Mouse (Mus musculus): ENCODE measurements around the gene Tmem136.

The Tmem136 gene

DNA sequence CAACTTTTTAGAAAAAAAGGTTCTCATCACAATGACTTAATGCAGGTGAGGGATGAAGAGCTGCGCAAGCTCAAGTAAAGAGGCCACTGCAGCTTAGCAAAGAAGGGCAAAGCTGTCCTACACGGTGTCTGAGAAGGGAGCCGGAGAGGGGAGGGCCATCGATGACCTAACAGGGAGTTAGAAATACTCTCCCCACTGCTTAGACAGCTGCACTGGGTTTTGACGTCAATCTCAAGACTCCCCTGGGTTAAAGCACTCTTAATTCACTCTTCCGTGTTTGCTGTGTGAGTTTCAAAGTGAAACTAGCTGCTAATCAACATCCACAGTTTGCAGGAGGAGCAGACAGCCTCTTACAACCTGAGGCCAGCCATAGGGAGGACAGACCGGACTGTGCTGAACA is 40.2 kb downstream of the Tmem136 start:
- no peak for DNase-seq (ENCODE audit: low spot score in 2 of 2)

DNA sequence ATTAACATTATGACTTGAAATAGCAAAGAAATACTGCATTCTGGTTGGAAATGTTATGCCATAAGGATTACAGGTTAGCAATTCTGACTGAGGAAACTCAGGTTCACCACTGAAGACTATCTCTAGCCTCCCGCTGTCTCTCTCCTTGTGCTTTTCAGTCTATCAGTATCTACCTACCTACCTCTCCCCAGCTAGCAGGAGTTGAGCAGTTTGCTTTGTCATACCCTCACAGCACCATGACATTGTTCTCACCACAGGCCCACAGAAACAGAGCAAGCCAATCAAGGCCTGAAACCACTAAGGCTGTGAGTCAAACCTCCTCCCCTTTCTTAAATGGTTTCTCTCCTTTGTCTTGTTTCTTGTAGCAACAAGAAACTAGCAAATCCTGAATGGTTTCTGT is 41.8 kb downstream of the Tmem136 start:
- DNase-seq (ENCODE audit: low spot score in 2 of 2), result no peak

DNA sequence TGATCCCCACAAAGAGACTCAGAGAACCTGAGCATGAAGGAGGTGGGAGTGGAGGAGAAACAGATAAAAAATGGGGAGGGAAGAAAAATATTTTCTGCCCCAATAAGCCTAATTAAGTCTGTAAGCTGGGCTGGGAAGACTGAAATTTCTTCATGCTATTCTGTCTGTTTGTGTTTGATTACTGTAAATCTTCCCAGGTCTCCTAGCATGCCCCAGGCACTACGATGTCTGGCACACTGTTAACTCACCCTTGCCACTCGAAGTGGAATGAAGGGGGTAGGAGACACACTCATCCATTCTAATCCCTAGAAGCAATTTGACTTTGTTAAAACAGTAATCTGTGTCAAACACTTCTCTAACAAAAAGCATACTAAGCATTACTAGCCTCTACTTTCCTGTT is 44.6 kb downstream of the Tmem136 start:
- no peak for DNase-seq (ENCODE audit: low spot score in 2 of 2)

DNA sequence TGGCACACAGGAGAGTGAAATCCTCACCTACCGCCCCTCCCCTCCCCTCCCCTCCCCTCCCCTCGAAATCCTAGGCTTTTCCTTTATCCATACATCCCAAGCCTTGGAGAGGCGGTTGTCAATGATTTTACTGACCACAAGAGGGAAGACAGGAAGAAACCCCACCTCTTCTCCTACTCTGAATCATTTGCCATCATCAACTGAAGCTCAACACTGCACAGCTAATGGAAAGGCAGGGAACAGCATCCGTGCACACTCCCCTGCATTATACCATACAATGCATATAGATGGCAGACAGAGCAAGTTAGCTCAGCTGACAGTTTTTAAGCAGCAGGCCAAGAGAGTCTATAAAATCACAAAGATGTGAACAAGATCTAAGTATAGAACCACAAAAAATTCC is 45.2 kb downstream of the Tmem136 start:
- DNase-seq (ENCODE audit: low spot score in 2 of 2), result no peak

DNA sequence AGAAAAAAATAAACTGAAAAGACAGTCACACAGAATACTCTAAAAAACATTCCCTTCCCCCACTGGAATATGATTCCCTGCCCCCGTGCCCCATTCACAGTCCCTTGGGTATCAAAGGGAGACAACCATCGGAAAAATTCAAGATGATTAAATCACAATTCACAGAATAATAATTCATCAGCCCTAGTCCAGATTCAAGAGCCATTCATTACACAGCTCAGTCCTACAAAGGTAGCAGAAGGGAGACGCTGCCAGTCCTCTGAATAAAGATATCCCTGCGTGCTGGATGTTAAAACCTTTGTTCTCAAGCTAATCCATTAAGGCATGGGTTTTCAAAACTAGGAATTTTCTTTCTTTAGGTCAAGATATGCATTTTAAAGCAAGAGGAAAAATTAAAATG is 45.8 kb downstream of the Tmem136 start:
- DNase-seq (ENCODE audit: low spot score in 2 of 2), result no peak

DNA sequence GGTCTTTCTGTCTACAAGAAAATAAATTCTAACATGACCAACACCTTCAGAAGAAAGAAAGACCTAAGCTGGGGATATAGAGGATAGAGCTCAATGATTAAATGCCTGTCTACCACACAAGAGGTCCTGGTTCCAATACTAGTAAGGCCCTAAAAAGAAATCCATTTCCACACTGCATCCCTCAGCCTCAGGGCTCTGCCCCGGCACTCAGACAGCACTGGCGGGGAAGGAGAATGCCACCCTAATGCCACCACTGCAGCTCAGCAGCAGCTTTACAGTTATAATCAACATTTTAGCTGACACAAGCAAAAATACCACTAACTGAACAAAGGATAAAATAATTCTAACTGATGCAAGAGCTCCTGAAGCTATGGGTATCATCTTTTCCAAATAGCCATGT is 46.2 kb downstream of the Tmem136 start:
- DNase-seq (ENCODE audit: low spot score in 2 of 2), result no peak

DNA sequence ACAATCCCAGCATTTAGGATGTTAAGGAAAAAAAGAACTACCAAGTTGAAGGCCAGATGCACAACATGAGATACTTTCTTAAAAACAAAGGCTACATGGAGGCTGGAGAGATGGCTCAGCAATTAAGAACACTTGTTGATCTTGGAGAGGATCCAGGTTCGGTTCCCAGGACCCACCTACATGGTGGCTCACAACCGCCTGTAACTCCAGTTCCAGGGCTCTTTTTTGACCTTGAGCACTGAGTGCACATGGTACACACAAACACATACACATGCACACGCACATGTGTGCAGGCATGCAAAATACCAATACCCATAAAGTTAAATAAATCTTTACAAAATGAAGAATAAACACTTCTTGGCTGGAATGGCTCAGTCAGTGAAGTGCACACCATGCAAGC is 48.5 kb downstream of the Tmem136 start:
- DNase-seq (ENCODE audit: low spot score in 2 of 2), result no peak

DNA sequence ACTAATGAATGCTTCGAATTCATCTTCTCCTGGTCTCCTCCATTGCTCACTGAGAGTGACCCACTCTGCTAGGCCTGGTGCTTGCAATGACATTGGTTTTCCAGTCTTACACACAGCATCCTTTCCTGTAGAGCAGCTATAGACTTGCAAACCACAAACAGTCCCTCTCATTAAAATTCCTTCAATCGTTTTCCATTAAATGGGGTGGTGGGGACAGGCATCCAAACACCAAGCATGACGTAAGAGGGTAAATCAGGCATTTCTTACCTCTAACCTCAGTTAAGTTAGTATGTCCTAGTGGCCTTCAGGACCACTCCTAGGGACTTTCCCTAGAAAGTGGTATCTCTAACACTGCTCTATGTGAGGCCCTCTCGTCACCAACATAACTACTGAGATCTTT is 51.1 kb downstream of the Tmem136 start:
- DNase-seq (ENCODE audit: low spot score in 2 of 2), result no peak

DNA sequence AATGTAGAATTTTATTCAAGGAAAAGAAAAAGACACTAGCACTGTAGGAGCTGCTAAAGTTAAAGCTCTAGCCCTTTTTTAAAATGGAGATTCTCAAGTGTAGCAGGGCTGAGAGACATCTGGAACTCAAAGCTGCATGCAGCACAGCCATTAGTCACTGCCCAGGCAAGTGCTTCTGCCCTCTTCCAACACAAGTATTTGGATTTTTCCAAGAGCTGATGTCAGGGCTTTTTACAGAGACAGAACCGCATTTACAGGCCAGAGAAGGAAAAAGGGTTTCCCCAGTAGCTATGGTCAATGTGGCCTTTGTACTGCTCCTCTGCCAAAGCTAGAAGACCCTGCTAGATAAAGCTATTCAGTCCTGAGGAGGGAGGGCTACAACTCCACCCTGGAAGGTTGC is 54.8 kb downstream of the Tmem136 start:
- no peak for DNase-seq (ENCODE audit: low spot score in 2 of 2)

Data from left cerebral cortex, adult 9 months (tissue).